Mouse (Mus musculus) testis, adult 2 months (tissue): ENCODE measurements around the gene Vdr. TPM values are rescaled to one million over a fixed set of nuclear protein-coding genes. Genes with fewer than 3 reads are reported as not detected.

ENCODE experiments used
- H3K27ac ChIP-seq: fragments of 200-500 bp; 2 replicates; pipeline ENCODE4 v1.5.1; 2012; ENCODE audit warnings: low read depth, low read length; ENCODE audit not compliant: control insufficient read depth, insufficient read depth
- H3K27me3 ChIP-seq: fragments of 200-500 bp; 2 replicates; pipeline ENCODE4 v1.6.1; 2012; ENCODE audit warnings: mild to moderate bottlenecking, low read length, moderate library complexity; ENCODE audit not compliant: control insufficient read depth, insufficient read depth
- H3K36me3 ChIP-seq: fragments of 200-500 bp; 2 replicates; pipeline ENCODE4 v1.6.1; 2012; ENCODE audit warnings: mild to moderate bottlenecking, low read length; ENCODE audit not compliant: control insufficient read depth, insufficient read depth
- H3K4me1 ChIP-seq: fragments of 200-500 bp; 2 replicates; pipeline ENCODE4 v1.6.1; 2012; ENCODE audit warnings: low read length; ENCODE audit not compliant: control insufficient read depth, insufficient read depth
- H3K4me3 ChIP-seq: fragments of 200-500 bp; 2 replicates; pipeline ENCODE4 v1.5.1; 2012; ENCODE audit warnings: low read depth, mild to moderate bottlenecking, low read length, moderate library complexity, mixed read lengths; ENCODE audit not compliant: control insufficient read depth
- CTCF ChIP-seq: fragments of 200-500 bp; IDR thresholded peaks from 2 replicates; pipeline ENCODE4 v1.5.1; 2012; ENCODE audit warnings: low read depth, mild to moderate bottlenecking, inconsistent platforms, low read length, moderate library complexity; ENCODE audit not compliant: control insufficient read depth, insufficient read depth, insufficient replicate concordance
- POLR2A ChIP-seq: fragments of 200-500 bp; IDR thresholded peaks from 2 replicates; pipeline ENCODE4 v1.6.1; 2012; ENCODE audit warnings: low read depth, mild to moderate bottlenecking, inconsistent platforms, low read length, moderate library complexity; ENCODE audit not compliant: control insufficient read depth
- polyA plus RNA-seq: library from polyadenylated mRNA; depleted of rRNA; stranded (reverse); fragments of >200 nt; gene quantifications from 2 replicates; pipeline ENCODE4 v1.2.3, GENCODE M21; 2012

Gene Vdr
- polyA plus RNA-seq, 1 experiment = 5.7 TPM

DNA sequence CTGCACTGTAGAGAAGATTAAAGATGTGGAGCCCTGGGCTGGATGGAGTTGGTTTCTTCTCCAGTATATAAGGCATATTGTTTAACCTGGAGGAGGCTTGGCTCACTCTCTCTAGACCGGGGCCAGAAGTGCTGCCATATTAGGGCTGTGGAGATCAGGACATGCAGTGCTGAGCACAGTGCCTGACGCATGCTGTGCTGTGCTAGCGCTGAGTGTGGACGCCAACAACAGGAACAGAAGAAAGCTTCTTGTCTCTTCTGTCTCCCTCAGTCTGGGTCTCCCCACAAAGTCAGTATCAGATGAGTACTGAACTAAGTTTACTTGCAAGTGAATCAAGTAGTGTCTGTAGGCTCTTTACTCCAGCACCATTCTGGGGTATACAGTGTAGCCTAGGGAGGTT is 71.0 kb downstream of the Vdr start:
- Histone ChIP-seq H3K4me1 (peaks cover 11% of the 10 kb centered on the region; the same call in 1 of the 2 replicates), H3K36me3 (no peaks in the 10 kb centered on the region), H3K4me3 (no peak overlapping the region), H3K27ac (peak overlapping the region; percentile 19), H3K27me3 (no peaks in the 10 kb centered on the region)
- TF ChIP-seq POLR2A = no peak
- TF ChIP-seq CTCF = no peak

DNA sequence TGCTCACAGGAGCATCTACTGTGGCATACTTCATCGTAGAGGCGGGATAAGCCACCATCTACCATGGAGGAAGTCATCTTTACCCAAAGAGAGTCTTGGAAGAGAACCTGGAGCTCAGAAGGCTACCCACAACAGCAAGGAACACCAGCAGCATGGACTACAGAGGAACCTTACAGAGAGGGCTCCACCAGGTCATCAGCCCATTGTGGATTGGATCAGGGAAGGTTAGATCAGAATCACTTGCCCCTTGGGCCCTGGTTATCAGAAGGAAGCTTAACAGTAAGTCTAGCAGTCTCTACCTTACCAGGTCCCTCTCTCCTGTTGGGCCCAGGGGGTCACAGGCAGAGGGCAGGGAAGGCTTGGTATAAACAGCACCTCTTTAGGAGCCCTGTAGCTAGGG is 71.4 kb downstream of the Vdr start:
- no peaks in the 10 kb centered on the region for H3K27me3 ChIP-seq
- H3K4me1 ChIP-seq = peaks cover 11% of the 10 kb centered on the region; the same call in 1 of the 2 replicates
- TF ChIP-seq POLR2A (no peak), CTCF (no peak)
- H3K4me3 ChIP-seq = no peak overlapping the region
- peak overlapping the region; percentile 19 for H3K27ac ChIP-seq
- no peaks in the 10 kb centered on the region for H3K36me3 ChIP-seq

- peaks cover 11% of the 10 kb centered on the region; the same call in 1 of the 2 replicates for H3K4me1 ChIP-seq
- H3K27ac ChIP-seq = peak overlapping the region; percentile 59
- H3K36me3 ChIP-seq = no peaks in the 10 kb centered on the region
- no peak overlapping the region for H3K4me3 ChIP-seq
- no peaks in the 10 kb centered on the region for H3K27me3 ChIP-seq
- no peak for TF ChIP-seq CTCF
- TF ChIP-seq POLR2A = no peak
Measured at GRCm38 (mm10) chr15:97838395-97838794, 72.0 kb downstream of the Vdr start.

DNA sequence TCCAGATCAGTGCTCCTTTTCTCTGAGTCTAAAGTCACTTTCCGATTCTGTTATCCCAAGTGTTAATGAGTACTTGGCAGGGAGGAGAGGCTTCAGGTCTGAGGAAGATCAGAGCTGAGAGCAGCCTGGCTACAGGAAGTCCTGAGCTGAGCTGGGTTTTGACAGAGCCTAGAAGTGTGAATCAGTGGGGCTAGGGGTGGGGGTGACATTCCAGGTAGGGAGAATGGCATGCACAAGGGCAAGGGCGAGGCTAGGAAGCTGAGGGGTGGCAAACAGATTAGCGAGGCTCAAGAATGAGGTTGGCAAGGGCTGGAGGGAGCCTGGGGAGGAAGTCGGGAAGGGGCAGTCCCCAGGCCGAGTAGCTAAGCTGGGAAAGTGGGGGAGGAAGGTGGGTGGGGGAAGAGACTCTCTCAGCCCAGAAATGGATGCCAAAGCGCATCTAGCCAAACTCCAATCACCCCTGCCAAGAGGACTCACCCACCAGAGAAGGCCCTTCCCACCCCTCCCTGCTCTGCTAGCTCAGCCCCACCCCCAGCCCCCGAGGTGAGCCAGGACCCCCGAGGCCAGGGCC is 72.9 kb downstream of the Vdr start:
- no peaks in the 10 kb centered on the region for H3K36me3 ChIP-seq
- H3K27ac ChIP-seq = peak overlapping the region; percentile 40; the same call in 1 of the 2 replicates
- H3K4me3 ChIP-seq = no peak overlapping the region
- peaks cover 11% of the 10 kb centered on the region; the same call in 1 of the 2 replicates for H3K4me1 ChIP-seq
- H3K27me3 ChIP-seq = no peaks in the 10 kb centered on the region
- no peak for TF ChIP-seq POLR2A
- TF ChIP-seq CTCF = no peak

DNA sequence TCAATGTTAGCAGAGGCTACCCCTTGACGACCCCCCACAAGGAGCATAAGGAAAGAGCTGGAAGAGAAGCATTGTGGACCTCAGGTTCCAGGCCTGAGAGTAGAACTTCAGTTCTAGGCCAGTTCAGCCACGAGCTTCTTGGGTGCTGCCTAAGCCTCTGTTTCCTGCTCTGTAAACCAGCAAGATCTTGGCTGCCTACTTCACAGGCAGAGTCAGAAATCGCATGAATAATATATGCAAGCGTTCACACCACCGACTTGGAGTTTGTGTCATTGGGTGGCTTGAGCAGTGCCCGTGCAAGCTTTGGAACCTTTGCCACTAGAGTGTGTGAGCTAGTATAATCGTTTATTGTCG is 73.6 kb downstream of the Vdr start:
- H3K4me3 ChIP-seq = no peak overlapping the region
- H3K36me3 ChIP-seq = no peaks in the 10 kb centered on the region
- no peaks in the 10 kb centered on the region for H3K27me3 ChIP-seq
- peaks cover 11% of the 10 kb centered on the region; the same call in 1 of the 2 replicates for H3K4me1 ChIP-seq
- H3K27ac ChIP-seq = no peak overlapping the region
- no peak for TF ChIP-seq CTCF
- no peak for TF ChIP-seq POLR2A

DNA sequence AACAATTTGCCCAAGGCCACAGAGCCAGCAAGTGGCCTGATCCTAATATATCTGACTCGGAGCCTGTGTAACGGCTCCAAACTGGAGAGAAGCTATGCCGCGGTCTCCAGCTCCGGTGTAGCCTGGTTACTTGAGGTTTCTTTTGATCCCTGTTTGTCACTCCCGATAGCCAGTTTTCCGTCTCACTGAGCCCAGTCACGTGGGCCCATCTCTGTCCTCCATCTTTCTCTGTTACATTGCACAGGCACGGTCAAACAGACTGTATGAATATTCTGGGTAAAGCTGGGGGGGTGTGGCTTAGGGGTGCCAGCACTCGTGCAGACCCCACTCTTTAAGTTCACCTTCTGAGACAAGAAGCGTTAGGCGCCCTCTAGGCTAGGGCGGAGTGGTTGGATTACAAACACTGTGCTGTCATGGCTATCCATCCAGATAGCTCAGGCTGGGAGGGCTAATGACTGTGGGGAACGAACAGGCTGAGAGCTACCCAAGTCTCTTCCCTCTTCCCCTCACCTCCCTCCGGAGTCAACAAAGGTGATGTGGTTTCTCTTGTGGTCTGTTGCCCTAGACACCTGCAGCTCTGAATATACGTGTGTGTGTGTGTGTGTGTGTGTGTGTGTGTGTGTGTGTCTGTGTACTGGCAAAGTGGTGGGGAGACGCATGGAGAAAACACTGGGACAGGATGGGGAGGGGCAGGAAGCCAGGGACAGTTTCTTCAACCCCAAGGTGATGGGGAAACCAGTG is 74.1 kb downstream of the Vdr start:
- no peak for TF ChIP-seq POLR2A
- no peak for TF ChIP-seq CTCF
- no peak overlapping the region for H3K27ac ChIP-seq
- peaks cover 14% of the 10 kb centered on the region for H3K4me1 ChIP-seq
- H3K4me3 ChIP-seq = no peak overlapping the region
- H3K36me3 ChIP-seq = no peaks in the 10 kb centered on the region
- no peaks in the 10 kb centered on the region for H3K27me3 ChIP-seq

DNA sequence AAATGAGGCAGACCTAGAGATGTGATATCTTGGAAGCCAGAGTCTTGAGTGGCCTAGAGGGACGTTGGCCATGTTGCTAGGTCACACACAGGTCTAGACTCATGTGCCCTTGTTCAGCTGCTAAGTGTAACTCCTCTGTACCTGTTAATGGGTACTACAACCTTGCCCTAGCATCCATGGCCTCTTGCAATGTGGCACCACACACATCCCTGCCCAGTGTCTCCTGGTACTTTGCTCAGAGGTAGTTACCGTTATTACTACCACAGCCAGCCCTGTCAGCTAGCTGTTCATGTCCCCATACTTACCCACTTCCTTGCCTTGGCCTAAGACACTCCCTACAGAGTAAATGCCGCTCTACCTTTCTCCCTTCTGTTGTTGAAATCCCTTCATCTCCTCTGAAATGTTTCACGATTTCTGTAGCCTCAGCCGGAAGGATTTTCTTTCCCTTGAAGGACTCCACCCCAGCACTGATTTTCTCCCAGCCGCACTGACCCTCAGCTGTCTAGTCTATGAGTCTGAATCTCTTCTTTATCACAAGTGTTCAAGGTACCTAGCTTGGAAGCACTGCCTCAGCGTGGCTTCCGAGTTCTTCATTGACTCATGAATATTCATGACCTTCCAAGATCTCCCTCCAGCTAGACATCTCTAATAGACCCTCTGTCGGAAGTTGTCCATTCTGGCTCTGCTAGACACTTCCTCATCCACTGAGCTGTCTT is 77.5 kb downstream of the Vdr start:
- no peak overlapping the region for H3K4me3 ChIP-seq
- H3K4me1 ChIP-seq = peaks cover 7% of the 10 kb centered on the region
- TF ChIP-seq CTCF (no peak), POLR2A (no peak)
- H3K27me3 ChIP-seq = no peaks in the 10 kb centered on the region
- no peak overlapping the region for H3K27ac ChIP-seq
- no peaks in the 10 kb centered on the region for H3K36me3 ChIP-seq
